Mouse (Mus musculus): Measurements from ENCODE around the gene Klk6.

DNA sequence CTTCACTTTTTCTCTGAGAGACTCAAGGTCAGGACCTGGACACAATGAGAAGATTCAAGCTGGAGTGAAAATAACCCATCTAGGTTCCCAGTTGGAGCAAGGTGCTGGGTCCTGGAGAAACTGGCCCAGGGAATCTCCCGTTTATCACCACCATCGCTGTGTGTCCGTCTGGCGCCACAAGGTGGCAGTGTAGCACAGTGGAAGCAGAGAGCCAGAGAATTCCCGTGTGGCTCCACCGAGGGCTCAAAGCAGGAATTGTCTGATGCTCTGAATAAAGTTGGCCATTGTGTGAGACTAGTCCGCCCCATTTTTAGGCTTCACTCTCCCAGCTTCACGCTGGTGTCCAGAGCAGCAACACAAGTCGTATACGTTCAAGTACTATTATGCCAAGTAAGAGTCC lies 48.9 kb downstream of the Klk6 start:
- TF ChIP-seq CTCF (IDR thresholded peaks at IDR 0.05; ENCODE audit: extremely low read depth, insufficient read depth, insufficient read length, insufficient replicate concordance) (peak; percentile 40; the same call in 1 of the 2 replicates), POLR2A (IDR thresholded peaks at IDR 0.05; ENCODE audit: low read depth, low read length) (no peak)

All from spleen, adult 2 months (tissue).